In genomic region chr8:116143687-116144573, GRCm38 (mm10) we compare ENCODE assay signal across 8 mouse cellular contexts.
DNase-seq lines count a peak whose midpoint lies in the region; ATAC-seq and TF ChIP-seq lines count a peak whose summit lies in the region.

No protein-coding gene starts in this region.

- no peaks in the 10 kb centered on the region for H3K36me3 ChIP-seq in forebrain, embryonic 13.5 days (ENCODE audit: poor library complexity, severe bottlenecking)
- H3K36me3 ChIP-seq in hindbrain, embryonic 11.5 days (ENCODE audit: control insufficient read depth, insufficient read depth, low read length): no peaks in the 10 kb centered on the region

- no peak overlapping the region for H3K4me2 ChIP-seq in forebrain, embryonic 13.5 days
- no peak overlapping the region for H3K4me2 ChIP-seq in hindbrain, embryonic 11.5 days (replicated peaks; ENCODE audit: low read depth, low read length)

- no peaks in the 10 kb centered on the region for H3K27me3 ChIP-seq in forebrain, embryonic 13.5 days
- H3K27me3 ChIP-seq in hindbrain, embryonic 11.5 days (ENCODE audit: control insufficient read depth, insufficient read depth, low read length): no peaks in the 10 kb centered on the region

- no peak overlapping the region for H3K4me3 ChIP-seq in forebrain, embryonic 13.5 days
- H3K4me3 ChIP-seq in hindbrain, embryonic 11.5 days (ENCODE audit: low read depth, low read length): no peak overlapping the region

- no peaks in the 10 kb centered on the region for H3K4me1 ChIP-seq in forebrain, embryonic 13.5 days
- no peaks in the 10 kb centered on the region for H3K4me1 ChIP-seq in hindbrain, embryonic 11.5 days (replicated peaks; ENCODE audit: control insufficient read depth, insufficient read depth, low read length)

- WGBS in forebrain, embryonic 13.5 days: 41% methylated on average over 13 of the region's 13 CpGs
- WGBS in hindbrain, embryonic 11.5 days: 51% methylated on average over 13 of the region's 13 CpGs

- no peak for TF ChIP-seq POLR2A in brain, embryonic 14.5 days (IDR thresholded peaks at IDR 0.05; ENCODE audit: borderline replicate concordance, extremely low read depth, insufficient read depth, insufficient read length, poor library complexity, severe bottlenecking)

- peak; percentile 51; the same call in 1 of the 2 replicates for ATAC-seq in forebrain, embryonic 13.5 days
- ATAC-seq in hindbrain, embryonic 11.5 days (ENCODE audit: low FRiP score): no peak

- no peak overlapping the region for H3K27ac ChIP-seq in forebrain, embryonic 13.5 days
- no peak overlapping the region for H3K27ac ChIP-seq in hindbrain, embryonic 11.5 days (ENCODE audit: low read depth, low read length)

- no peaks in the 10 kb centered on the region for H3K9me3 ChIP-seq in forebrain, embryonic 13.5 days (replicated peaks)
- no peaks in the 10 kb centered on the region for H3K9me3 ChIP-seq in hindbrain, embryonic 11.5 days (ENCODE audit: control insufficient read depth, low read length)

- no peak overlapping the region for H3K9ac ChIP-seq in forebrain, embryonic 13.5 days
- no peak overlapping the region for H3K9ac ChIP-seq in hindbrain, embryonic 11.5 days (ENCODE audit: low read depth, low read length)

- DNase-seq in ES-CJ7 (ENCODE audit: low read depth, low spot score): peak; percentile 12
- peak; percentile 78 for DNase-seq in brain, embryonic 14.5 days (ENCODE audit: low read depth)
- peak; percentile 66 for DNase-seq in hindbrain, embryonic 11.5 days (ENCODE audit: low spot score)
- peak; percentile 20 for DNase-seq in layer of hippocampus, adult 9-10 months (ENCODE audit: low spot score)
- peak; percentile 54 for DNase-seq in lung, postnatal 25 days (ENCODE audit: low spot score)
- DNase-seq in skeletal muscle tissue, adult 2 months (ENCODE audit: low read depth, low spot score): peak; percentile 15
- DNase-seq in c-Kit-positive CD71-positive TER-119-positive erythroid progenitor cells, embryonic 14.5 days (ENCODE audit: low spot score): no peak

- peak; percentile 61 for TF ChIP-seq CTCF in brain, embryonic 14.5 days (IDR thresholded peaks at IDR 0.05; ENCODE audit: borderline replicate concordance, extremely low read depth, insufficient read depth, insufficient read length)
